Mouse (Mus musculus): Measurements from ENCODE around the gene Dnase2b.

Dnase2b gene

DNA sequence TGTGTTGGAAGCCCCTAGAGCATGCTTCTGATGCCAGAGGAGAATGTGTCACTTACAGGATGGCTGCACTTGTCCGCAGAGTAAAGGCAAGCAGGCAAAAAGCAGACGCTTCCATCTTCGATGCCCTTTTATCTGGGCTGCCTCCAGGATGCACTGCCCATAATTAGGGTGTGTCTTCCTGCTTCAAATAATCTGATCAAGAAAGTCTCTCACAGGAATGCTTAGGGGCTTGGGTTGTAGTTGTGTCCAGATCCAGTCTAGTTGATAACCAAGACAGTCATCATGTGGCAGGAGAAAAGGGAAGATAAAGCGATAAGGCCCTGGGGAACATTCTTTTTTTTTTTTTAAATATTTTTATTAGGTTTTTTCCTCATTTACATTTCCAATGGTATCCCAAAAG, at the start of gene Dnase2b:
TSS of gene Dnase2b (minus strand) at position 101 of the 400 bp plus-strand sequence.
- DNase-seq (ENCODE audit: low spot score): no peak

DNA sequence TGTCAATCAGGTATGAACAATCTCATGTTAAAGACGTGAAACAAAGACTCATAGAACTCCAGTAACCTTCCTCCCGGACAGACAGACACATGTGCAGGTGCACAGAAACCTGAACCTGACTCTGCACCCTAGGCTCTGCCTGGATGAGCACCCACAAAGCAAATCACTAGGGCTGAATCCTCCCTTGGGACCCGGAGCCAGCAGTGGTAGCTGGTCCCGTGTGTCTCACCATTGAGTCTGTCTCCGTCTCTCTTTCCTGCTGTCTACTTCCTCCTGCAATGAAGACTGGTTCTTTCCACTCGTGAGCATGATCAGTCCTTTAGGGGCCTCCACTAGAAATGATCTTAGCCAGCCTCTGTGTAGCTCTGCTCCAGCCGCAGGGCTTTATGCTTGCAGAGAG, 46.5 kb upstream of the Dnase2b start:
- no peak for DNase-seq (ENCODE audit: low spot score)

DNA sequence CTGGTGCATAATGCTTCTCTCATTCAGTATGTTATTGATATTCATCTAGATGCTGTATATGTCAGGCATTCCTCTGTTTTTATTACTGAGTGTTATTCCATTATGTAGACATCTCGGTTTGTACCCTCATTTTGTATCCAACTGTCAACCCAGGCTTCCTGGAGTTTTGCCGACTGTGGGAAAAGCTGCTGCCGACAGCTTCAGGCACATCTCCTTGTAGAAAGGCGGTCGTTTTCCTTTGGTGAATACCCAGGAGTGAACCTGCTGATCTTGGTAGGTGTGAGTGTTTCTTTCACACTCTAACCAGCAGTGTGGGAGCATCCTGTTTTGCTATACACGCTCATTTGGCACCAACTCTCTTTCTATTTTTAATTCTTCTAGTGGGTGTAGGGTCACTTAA, 45.6 kb upstream of the Dnase2b start:
- no peak for DNase-seq (ENCODE audit: low spot score)

- no peak for DNase-seq (ENCODE audit: low spot score)
These were observed 43.9 kb upstream of the Dnase2b start for GRCm38 (mm10) chr3:146659321-146659720.

DNA sequence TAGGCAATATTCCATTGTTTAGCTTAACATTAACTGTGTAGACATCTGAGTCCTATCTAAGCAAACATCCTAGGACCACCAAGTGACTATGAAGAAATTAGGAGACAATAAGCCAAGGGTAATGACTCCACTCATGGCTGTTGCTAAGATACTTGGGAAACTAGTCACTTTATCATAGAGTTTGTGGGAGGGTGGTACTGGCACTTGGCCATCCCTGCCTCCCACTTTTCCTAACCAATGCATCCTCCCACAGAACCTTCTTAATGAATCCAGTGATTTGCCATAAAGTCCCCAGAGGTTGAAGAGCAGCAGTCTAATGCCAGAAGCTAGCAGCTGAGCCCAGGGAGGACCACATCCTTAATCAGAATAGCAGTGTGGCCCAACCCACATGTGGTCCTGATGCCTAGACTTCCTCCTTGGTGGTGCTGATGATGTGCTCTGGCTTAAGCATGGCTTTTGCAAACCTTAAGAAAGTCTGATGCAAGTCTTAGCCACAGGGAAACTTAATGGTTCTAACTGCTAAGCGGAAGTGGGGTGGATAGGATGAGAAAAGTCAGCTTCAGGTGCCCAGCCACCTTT, 42.8 kb upstream of the Dnase2b start:
- no peak for DNase-seq (ENCODE audit: low spot score)

GRCm38 (mm10) chr3:146657433-146657832, 42.0 kb upstream of the Dnase2b start:
- DNase-seq (ENCODE audit: low spot score): no peak

DNA sequence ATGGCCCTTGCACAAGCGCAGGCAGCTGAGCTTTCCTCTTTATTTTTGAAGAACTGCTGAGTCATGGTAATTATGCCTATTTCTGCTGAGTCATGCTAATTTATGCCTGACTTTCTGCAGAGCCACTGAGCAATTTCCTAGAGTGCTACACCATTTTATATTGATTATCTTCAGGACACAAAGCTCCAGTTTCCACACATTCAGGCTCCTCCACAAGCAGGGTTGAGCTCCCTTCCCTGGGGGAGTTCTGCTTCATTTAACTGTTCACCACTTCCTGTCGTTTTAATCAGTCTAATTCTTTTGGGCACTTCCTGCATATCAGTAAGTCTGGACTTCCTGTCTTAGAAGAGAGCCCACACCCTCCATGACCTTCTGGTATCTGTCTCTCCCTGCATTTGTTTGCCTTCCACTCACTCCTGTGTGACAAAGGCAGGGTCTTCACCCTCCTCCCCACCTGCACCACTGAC, 39.7 kb upstream of the Dnase2b start:
- peak; percentile 20 for DNase-seq (ENCODE audit: low spot score)

DNA sequence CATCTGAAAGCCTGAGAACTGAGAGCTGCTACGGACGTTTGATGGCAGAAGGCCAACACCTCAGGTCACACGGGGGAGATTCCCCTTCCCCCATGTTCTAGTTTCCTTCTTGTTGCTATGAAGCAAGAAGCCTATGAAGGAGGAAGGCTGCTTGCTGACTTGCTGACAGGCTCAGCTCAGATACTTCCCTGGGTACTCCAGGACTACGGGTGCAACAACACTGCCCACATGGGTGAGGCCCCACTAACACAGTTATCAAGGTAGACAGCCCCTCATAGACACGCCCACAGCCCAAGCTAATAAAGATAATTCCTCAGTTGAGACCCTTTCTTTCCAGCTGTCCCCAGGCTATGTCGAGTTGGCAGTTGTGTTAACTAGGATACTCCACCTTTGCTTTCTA, 38.3 kb upstream of the Dnase2b start:
- no peak for DNase-seq (ENCODE audit: low spot score)

GRCm38 (mm10) chr3:146652431-146652830, 37.0 kb upstream of the Dnase2b start:
- DNase-seq (ENCODE audit: low spot score): no peak

DNA sequence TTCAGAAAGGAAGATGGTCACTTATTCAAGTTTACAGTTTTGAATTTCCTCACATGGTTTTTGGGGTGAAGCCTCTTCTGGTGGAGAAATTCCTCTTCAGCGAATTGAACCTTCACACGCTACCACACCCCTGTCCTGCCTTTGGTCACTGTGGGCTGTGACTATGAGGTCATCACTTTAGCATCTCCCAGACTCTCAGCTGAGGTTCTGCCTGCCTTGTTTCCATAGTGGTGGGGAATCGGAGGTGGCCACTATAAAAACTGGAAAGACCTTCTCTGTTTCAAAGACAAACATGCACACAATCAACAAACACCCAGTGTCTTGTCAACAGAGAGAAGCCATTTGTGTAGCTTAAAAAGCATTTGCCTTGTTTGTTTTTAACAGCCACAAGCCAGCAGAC, 35.8 kb upstream of the Dnase2b start, which contains the start of gene 4930503B20Rik:
TSS of gene 4930503B20Rik (minus strand) at position 101 of the 400 bp plus-strand sequence.
- no peak for DNase-seq (ENCODE audit: low spot score)

GRCm38 (mm10) chr3:146650716-146651115, 35.3 kb upstream of the Dnase2b start:
- no peak for DNase-seq (ENCODE audit: low spot score)

DNA sequence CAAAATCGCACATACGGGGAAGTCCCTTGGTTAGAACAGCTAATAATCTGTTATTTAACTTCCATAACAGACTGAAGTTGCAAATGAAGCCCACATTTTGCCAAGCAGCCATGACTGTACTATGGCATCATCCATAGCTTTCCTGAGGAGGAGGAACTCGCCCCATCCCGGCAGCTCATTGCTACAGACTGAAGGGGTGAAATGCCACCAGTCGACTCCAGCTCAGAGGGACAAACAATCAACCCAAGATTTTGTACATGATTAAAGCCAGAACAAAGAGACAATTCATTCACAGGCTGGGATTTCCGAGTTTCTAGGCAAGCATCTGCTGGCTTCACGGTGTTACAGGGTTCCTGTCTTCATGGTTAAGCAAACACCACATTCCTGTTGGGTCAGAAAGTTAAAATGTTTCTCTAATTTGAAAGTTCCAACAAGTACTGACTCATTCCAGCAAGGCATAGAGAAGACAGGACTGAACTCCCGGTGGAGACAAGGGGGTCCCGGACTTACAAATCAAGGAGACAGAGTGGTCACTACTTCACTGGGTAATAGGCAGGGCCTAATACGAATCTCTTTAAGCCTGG, 34.0 kb upstream of the Dnase2b start:
- DNase-seq (ENCODE audit: low spot score): no peak

- no peak for DNase-seq (ENCODE audit: low spot score)
These were observed 26.5 kb upstream of the Dnase2b start for GRCm38 (mm10) chr3:146641818-146642427.

- DNase-seq (ENCODE audit: low spot score): no peak
These were observed 17.1 kb upstream of the Dnase2b start for GRCm38 (mm10) chr3:146632506-146632905.

- no peak for DNase-seq (ENCODE audit: low spot score)
These were observed 13.0 kb upstream of the Dnase2b start for GRCm38 (mm10) chr3:146628227-146628982.

DNA sequence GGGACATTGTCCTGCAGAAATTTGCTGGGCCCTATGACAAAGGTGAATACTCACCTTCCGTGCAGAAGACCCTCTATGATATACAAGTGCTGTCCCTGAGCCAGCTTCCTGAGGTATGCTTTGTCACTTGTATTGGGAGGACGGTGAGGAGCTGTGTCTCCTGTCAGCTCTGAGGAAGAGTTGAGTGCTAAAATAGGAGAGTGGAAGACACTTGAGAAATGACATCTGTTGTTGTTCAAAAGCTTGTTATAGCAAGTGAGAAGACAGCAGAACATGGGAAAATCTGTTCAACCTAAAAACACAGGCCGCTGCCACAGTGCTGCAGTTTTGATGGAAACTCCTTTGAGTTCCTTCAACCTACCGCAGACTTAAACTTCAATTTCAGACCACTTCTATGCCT, 10.4 kb upstream of the Dnase2b start:
- no peak for DNase-seq (ENCODE audit: low spot score)

GRCm38 (mm10) chr3:146621966-146622365, 6.6 kb upstream of the Dnase2b start:
- DNase-seq (ENCODE audit: low spot score): no peak

GRCm38 (mm10) chr3:146620555-146621249, 5.3 kb upstream of the Dnase2b start:
- DNase-seq (ENCODE audit: low spot score): no peak

DNA sequence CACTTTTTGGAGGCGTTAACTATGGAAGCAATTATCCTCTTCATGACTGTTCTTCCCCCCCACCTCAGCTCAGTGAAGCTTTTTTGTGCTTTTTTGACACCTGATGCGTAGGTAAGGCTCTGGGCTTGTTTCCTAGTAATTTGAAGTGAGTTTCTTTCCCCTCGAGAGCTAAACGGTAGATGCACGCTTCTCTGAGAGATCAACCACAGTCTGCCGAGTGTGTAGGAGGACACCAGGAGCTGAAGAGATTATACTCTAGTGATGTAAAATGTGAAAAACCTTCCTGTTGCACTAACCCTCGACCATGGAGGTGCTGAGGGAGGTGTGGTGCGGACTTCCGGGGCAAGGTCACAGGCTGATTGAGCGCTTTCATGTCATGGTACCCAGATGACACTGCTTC, 4.7 kb upstream of the Dnase2b start:
- no peak for DNase-seq (ENCODE audit: low spot score)

DNA sequence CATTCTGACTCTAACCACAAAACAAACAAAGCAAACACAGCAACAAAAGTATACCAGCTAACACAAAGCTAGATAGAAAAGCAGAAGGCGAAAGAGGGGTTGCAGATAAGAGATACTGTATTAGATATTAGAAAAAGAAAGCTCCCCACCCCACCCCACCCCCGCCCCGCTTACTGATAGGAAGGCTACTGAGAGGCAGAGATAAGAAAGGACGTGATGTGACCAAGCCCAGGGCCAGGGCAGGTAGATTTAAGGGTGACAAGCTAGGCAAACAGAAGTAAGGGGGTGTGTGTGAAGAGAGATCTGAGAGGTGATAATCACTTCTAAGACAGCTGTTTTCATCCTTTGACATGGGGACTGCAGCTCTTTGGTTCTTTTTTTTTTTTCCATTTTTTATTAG, 3.0 kb upstream of the Dnase2b start:
- DNase-seq (ENCODE audit: low spot score): no peak

- no peak for DNase-seq (ENCODE audit: low spot score)
These were observed 2.5 kb upstream of the Dnase2b start for GRCm38 (mm10) chr3:146617946-146618345.
